Mouse (Mus musculus): ENCODE results near the gene Tmem217.

Gene Tmem217

GRCm38 (mm10) chr17:29485336-29486233, 66.6 kb downstream of the Tmem217 start:
- DNase-seq, result no peak

- no peak for DNase-seq
Observed at GRCm38 (mm10) chr17:29484431-29484830, 67.8 kb downstream of the Tmem217 start.

DNA sequence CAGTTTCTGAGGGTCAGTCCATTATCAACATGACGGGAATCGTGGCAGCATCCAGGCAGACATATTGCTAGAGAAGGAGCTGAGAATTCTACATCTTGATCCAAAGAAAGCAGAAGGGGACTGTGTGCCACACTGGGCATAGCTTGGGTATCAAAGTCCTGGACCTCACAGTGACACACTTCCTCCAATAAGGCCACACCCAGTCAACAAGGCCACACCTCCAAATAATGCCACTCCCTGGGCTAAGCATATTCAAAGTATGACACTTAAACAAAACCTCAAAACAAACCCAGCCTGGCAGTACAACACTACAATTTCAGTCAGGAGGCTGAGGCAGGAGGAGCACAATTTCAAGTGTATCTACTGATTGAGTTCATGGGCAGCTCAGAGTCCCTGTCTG, 68.9 kb downstream of the Tmem217 start:
- DNase-seq, result no peak

DNA sequence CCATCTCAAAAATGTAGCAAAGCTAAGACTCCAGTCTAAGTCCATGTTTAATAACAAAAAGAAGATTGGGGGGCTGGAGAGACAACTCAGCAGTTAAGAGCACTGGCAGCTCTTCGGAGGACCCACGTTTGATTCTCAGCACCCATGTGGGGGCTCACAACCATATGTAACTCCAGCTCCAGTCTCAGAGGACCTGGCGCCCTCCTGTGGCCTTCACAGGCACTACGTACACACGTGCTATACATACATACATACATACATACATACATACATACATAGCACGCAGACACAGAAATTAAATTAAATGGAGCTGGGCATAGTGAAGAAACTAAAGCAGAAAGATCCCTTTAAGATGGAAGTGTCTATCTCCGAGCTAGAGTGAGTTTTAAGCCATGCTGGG, 69.6 kb downstream of the Tmem217 start:
- DNase-seq, result no peak

GRCm38 (mm10) chr17:29480256-29480655, 71.9 kb downstream of the Tmem217 start:
- DNase-seq, result no peak

- DNase-seq, result no peak
Observed at GRCm38 (mm10) chr17:29478271-29478670, 73.9 kb downstream of the Tmem217 start.

GRCm38 (mm10) chr17:29477357-29477756, 74.8 kb downstream of the Tmem217 start:
- DNase-seq, result no peak

DNA sequence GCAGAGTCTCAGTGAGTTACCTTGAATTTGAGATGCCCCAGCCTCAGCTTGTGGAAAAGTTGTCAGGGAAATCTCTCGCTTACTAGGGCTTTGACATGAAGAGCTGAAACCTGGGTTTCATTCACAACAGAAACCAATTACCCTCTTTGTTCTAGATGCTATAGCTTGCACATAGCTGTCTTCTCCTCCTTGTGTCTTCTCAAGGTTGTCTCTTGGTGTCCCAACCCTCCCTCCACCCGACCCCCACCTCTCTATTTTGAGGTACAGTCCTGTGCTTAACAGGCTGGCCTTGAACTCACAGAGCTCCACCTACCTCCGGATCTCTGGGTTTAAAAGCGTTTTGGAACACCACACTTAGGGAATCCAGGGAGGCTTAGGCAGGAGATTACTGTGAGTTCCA, 75.7 kb downstream of the Tmem217 start:
- DNase-seq, result no peak
